Mouse (Mus musculus) stomach, embryonic 16.5 days (tissue): ENCODE data around the gene Trpm8. TPM values are rescaled to one million over a fixed set of nuclear protein-coding genes. Genes with fewer than 3 reads are reported as not detected.

ENCODE experiments used
- ATAC-seq: fragments of 200-750 bp; cut with Nextera tagmentation; 2 replicates; pipeline ENCODE4 v1.8.0; 2017; ENCODE audit warnings: moderate number of reproducible peaks, moderate TSS enrichment; ENCODE audit not compliant: insufficient read depth, low FRiP score
- H3K27ac ChIP-seq: fragments of 300-500 bp; sonication (generic); 2 replicates; pipeline ENCODE4 v1.5.1; 2014; ENCODE audit warnings: low read length
- H3K27me3 ChIP-seq: fragments of 300-500 bp; sonication (generic); 2 replicates; pipeline ENCODE4 v1.6.1; 2014; ENCODE audit warnings: low read length, control low read depth, mixed read lengths; ENCODE audit not compliant: control insufficient read depth, insufficient read depth
- H3K36me3 ChIP-seq: fragments of 300-500 bp; sonication (generic); 2 replicates; pipeline ENCODE4 v1.6.1; 2014; ENCODE audit warnings: low read length; ENCODE audit not compliant: control insufficient read depth, insufficient read depth
- H3K4me1 ChIP-seq: fragments of 300-500 bp; sonication (generic); 2 replicates; pipeline ENCODE4 v1.6.1; 2014; ENCODE audit warnings: low read length, control low read depth, mixed read lengths; ENCODE audit not compliant: control insufficient read depth, insufficient read depth
- H3K4me2 ChIP-seq: fragments of 300-500 bp; sonication (generic); 2 replicates; pipeline ENCODE4 v1.6.1; 2014; ENCODE audit warnings: low read depth, low read length, mixed read lengths
- H3K4me3 ChIP-seq: fragments of 300-500 bp; sonication (generic); replicated peaks from 2 replicates; pipeline ENCODE4 v1.5.1; 2014; ENCODE audit warnings: mild to moderate bottlenecking, low read length
- H3K9ac ChIP-seq: fragments of 300-500 bp; sonication (generic); 2 replicates; pipeline ENCODE4 v1.6.1; 2014; ENCODE audit warnings: low read length
- H3K9me3 ChIP-seq: fragments of 300-500 bp; sonication (generic); replicated peaks from 2 replicates; pipeline ENCODE4 v1.6.1; 2016; ENCODE audit warnings: low read length, control low read depth; ENCODE audit not compliant: control insufficient read depth
- WGBS: fragments of 180-500 bp; shearing (Covaris S2); extraction: QIAGEN DNeasy Blood & Tissue Kit; methylation state at CpG from one replicate; pipeline ENCODE4 v1.1.7; 2014; 5-methylcytosine and 5-hydroxymethylcytosine counted together
- polyA plus RNA-seq: library from polyadenylated mRNA; unstranded; fragments of >200 nt; fragmentation: Nextera tagmentation; extraction: Ambion mirVana; gene quantifications from 2 replicates; pipeline ENCODE4 v1.2.1, GENCODE M21; 2015

The Trpm8 gene
- polyA plus RNA-seq, 1 experiment from 2014 or later: not detected

GRCm38 (mm10) chr1:88243861-88244260 is 33.6 kb upstream of the Trpm8 start:
- H3K36me3 ChIP-seq: no peaks in the 10 kb centered on the region
- no peaks in the 10 kb centered on the region for H3K4me1 ChIP-seq
- no peak overlapping the region for H3K4me2 ChIP-seq
- H3K27ac ChIP-seq: no peak overlapping the region
- H3K27me3 ChIP-seq: no peaks in the 10 kb centered on the region
- H3K4me3 ChIP-seq: no peak overlapping the region
- WGBS: 62% methylated on average over 5 of the region's 5 CpGs
- H3K9ac ChIP-seq: no peak overlapping the region
- H3K9me3 ChIP-seq: peaks cover 37% of the 10 kb centered on the region
- no peak for ATAC-seq

GRCm38 (mm10) chr1:88245881-88246280 is 31.6 kb upstream of the Trpm8 start:
- Histone ChIP-seq H3K4me1 (no peaks in the 10 kb centered on the region), H3K36me3 (no peaks in the 10 kb centered on the region), H3K27ac (no peak overlapping the region), H3K27me3 (no peaks in the 10 kb centered on the region), H3K9ac (no peak overlapping the region), H3K9me3 (peaks cover 31% of the 10 kb centered on the region), H3K4me3 (no peak overlapping the region), H3K4me2 (no peak overlapping the region)
- 76% methylated on average over 6 of the region's 6 CpGs for WGBS
- no peak for ATAC-seq

GRCm38 (mm10) chr1:88246386-88246785 is 31.1 kb upstream of the Trpm8 start:
- no peaks in the 10 kb centered on the region for H3K27me3 ChIP-seq
- H3K27ac ChIP-seq: no peak overlapping the region
- no peaks in the 10 kb centered on the region for H3K4me1 ChIP-seq
- 43% methylated on average over 6 of the region's 6 CpGs for WGBS
- H3K36me3 ChIP-seq: no peaks in the 10 kb centered on the region
- H3K9me3 ChIP-seq: peaks cover 31% of the 10 kb centered on the region
- H3K9ac ChIP-seq: no peak overlapping the region
- no peak overlapping the region for H3K4me2 ChIP-seq
- no peak for ATAC-seq
- H3K4me3 ChIP-seq: no peak overlapping the region

GRCm38 (mm10) chr1:88247660-88248059 is 29.8 kb upstream of the Trpm8 start:
- ATAC-seq: no peak
- Histone ChIP-seq H3K4me2 (no peak overlapping the region), H3K27me3 (no peaks in the 10 kb centered on the region), H3K36me3 (no peaks in the 10 kb centered on the region), H3K9ac (no peak overlapping the region), H3K9me3 (peaks cover 35% of the 10 kb centered on the region), H3K27ac (no peak overlapping the region), H3K4me1 (no peaks in the 10 kb centered on the region), H3K4me3 (no peak overlapping the region)
- whole genome bisulfite sequencing: 48% methylated on average over 2 of the region's 2 CpGs

GRCm38 (mm10) chr1:88248658-88249057 is 28.8 kb upstream of the Trpm8 start:
- H3K27me3 ChIP-seq: no peaks in the 10 kb centered on the region
- no peak overlapping the region for H3K4me3 ChIP-seq
- ATAC-seq: no peak
- no peaks in the 10 kb centered on the region for H3K4me1 ChIP-seq
- WGBS: 66% methylated on average over 4 of the region's 4 CpGs
- no peak overlapping the region for H3K4me2 ChIP-seq
- no peak overlapping the region for H3K9ac ChIP-seq
- H3K36me3 ChIP-seq: no peaks in the 10 kb centered on the region
- H3K27ac ChIP-seq: no peak overlapping the region
- H3K9me3 ChIP-seq: peaks cover 35% of the 10 kb centered on the region

- no peak overlapping the region for H3K27ac ChIP-seq
- H3K36me3 ChIP-seq: no peaks in the 10 kb centered on the region
- H3K9ac ChIP-seq: no peak overlapping the region
- H3K4me1 ChIP-seq: no peaks in the 10 kb centered on the region
- H3K4me2 ChIP-seq: no peak overlapping the region
- ATAC-seq: no peak; the same call in 1 of the 2 replicates
- no peak overlapping the region for H3K4me3 ChIP-seq
- H3K27me3 ChIP-seq: no peaks in the 10 kb centered on the region
- WGBS: 76% methylated on average over 7 of the region's 7 CpGs
- peaks cover 38% of the 10 kb centered on the region for H3K9me3 ChIP-seq
Measured at GRCm38 (mm10) chr1:88249596-88249995, 27.9 kb upstream of the Trpm8 start.

- H3K4me2 ChIP-seq: no peak overlapping the region
- peaks cover 41% of the 10 kb centered on the region for H3K9me3 ChIP-seq
Measured at GRCm38 (mm10) chr1:88250023-88250422, 27.4 kb upstream of the Trpm8 start.

GRCm38 (mm10) chr1:88253106-88253505 is 24.4 kb upstream of the Trpm8 start:
- H3K9me3 ChIP-seq: peaks cover 31% of the 10 kb centered on the region
- H3K27ac ChIP-seq: no peak overlapping the region
- H3K4me2 ChIP-seq: no peak overlapping the region
- ATAC-seq: no peak
- H3K27me3 ChIP-seq: no peaks in the 10 kb centered on the region
- no peak overlapping the region for H3K4me3 ChIP-seq
- WGBS: 68% methylated on average over 8 of the region's 8 CpGs
- H3K9ac ChIP-seq: no peak overlapping the region
- H3K4me1 ChIP-seq: no peaks in the 10 kb centered on the region
- no peaks in the 10 kb centered on the region for H3K36me3 ChIP-seq

More at GRCm38 (mm10) chr1:88250023-88250422, 27.4 kb upstream of the Trpm8 start:
- H3K27ac ChIP-seq: no peak overlapping the region
- H3K4me3 ChIP-seq: no peak overlapping the region
- no peak overlapping the region for H3K9ac ChIP-seq
- no peaks in the 10 kb centered on the region for H3K27me3 ChIP-seq
- 79% methylated on average over 5 of the region's 5 CpGs for WGBS
- no peaks in the 10 kb centered on the region for H3K4me1 ChIP-seq
- ATAC-seq: no peak
- no peaks in the 10 kb centered on the region for H3K36me3 ChIP-seq

- Histone ChIP-seq H3K27me3 (no peaks in the 10 kb centered on the region), H3K27ac (no peak overlapping the region), H3K9me3 (peaks cover 29% of the 10 kb centered on the region), H3K4me3 (no peak overlapping the region), H3K4me2 (no peak overlapping the region), H3K4me1 (no peaks in the 10 kb centered on the region), H3K9ac (no peak overlapping the region), H3K36me3 (no peaks in the 10 kb centered on the region)
- ATAC-seq: no peak
- 71% methylated on average over 6 of the region's 6 CpGs for WGBS
Measured at GRCm38 (mm10) chr1:88253540-88253939, 23.9 kb upstream of the Trpm8 start.
